Mouse (Mus musculus): ENCODE measurements at regions not wholly inside any gene's neighbourhood (a gene's known extent, or its start where the extent isn't known, plus 50 kb on each side); places are given as distances from the start of the nearest gene placed in this dataset.

DNA sequence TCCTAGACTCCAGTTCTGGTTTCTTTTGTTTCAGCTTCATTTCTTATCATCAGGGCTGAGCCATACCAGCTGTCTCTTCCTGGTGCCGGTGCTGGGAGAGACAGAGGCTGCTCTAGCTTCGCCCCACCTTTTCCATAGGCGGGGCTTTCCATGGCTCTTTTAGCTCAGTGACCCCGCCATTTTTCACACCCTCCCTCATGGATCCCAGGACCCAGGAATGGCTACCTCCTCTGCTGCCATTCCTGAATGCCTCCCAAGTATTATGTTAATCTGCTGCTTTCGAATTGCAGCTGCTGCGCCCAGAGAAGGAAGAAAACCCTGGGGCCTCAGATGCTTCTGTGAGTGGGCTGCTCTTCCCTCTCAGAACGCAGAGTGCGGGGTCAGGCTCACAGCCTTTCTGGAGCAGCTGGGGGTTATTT lies 214.9 kb downstream of the Pik3r1 start:
- no peak overlapping the region for H3K4me3 ChIP-seq (replicated peaks in 1 of 3; ENCODE audit: low read depth in 2 of 3, low read length in 2 of 3, poor library complexity in 1 of 3)
- H3K4me2 ChIP-seq (ENCODE audit: insufficient read depth, low read depth, poor library complexity, severe bottlenecking), result peak overlapping the region; percentile 47; the same call in 1 of the 2 replicates
- no peaks in the 10 kb centered on the region for H3K27me3 ChIP-seq (replicated peaks)
- H3K27ac ChIP-seq (ENCODE audit: insufficient read depth, low read depth), result no peak overlapping the region
- TF ChIP-seq ZC3H11A (IDR thresholded peaks at IDR 0.05; ENCODE audit: low read depth, low read length) (no peak), MEF2A (IDR thresholded peaks at IDR 0.05; ENCODE audit: borderline replicate concordance, low read depth, low read length) (0 out of 2 replicates have a peak, but pooled peaks have one; percentile 17), UBTF (IDR thresholded peaks at IDR 0.05; ENCODE audit: low read depth, low read length) (no peak), PAX5 (IDR thresholded peaks at IDR 0.05; ENCODE audit: low read length) (no peak), MAX (IDR thresholded peaks at IDR 0.05; ENCODE audit: low read length) (peak; percentile 49; the same call in 1 of the 2 replicates), EP300 (IDR thresholded peaks at IDR 0.05; ENCODE audit: low read length) (no peak)
- in situ Hi-C loops (cut with MboI; ENCODE audit: low pct_ligation_motif_present, low pct_unique_long_range_greater_than_20kb, low sequenced_read_pairs), result no loop called here
- H3K9me3 ChIP-seq (replicated peaks; ENCODE audit: low read length), result no peaks in the 10 kb centered on the region
- dilution Hi-C loops (cut with MboI; ENCODE audit: extremely low pct_ligation_motif_present, extremely low pct_unique_long_range_greater_than_20kb, low sequenced_read_pairs), result no loop called here
- peaks cover 5 to 13% of the 10 kb centered on the region in 2 experiments for H3K4me1 ChIP-seq (ENCODE audit: control insufficient read depth in 1 of 2, insufficient read depth in 2 of 2)
- no peaks in the 10 kb centered on the region for H3K79me2 ChIP-seq (replicated peaks; ENCODE audit: control insufficient read depth, extremely low read depth, insufficient read depth, poor library complexity, severe bottlenecking)
- H3K9ac ChIP-seq (ENCODE audit: insufficient read depth, low read depth), result no peak overlapping the region
- DNase-seq (ENCODE audit: extremely low read depth), result no peak
- H3K36me3 ChIP-seq (replicated peaks in 1 of 2; ENCODE audit: control insufficient read depth in 1 of 2, insufficient read depth in 1 of 2, low read length in 1 of 2), result no peaks in the 10 kb centered on the region

DNA sequence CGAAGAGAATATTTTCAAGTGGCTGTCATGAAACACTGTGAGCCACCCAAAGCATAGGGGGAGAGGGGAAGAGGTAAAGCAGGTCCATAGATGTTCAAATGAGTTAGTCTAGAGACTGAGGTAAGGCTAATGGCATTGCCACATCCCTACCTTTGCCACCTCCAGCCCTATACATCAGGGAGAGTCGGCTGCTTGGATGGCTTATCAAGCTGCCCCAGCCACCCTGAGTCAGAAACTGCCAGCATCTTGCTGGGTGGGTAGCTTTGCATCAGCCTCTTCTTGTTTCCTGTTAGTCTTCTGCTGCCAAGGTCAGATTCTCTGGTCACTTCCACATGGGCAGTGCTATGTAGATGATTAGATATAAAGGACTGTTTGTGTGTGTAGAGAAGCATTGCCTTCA lies 215.6 kb downstream of the Pik3r1 start:
- no peak overlapping the region for H3K27ac ChIP-seq (ENCODE audit: insufficient read depth, low read depth)
- no peak for DNase-seq (ENCODE audit: extremely low read depth)
- H3K9me3 ChIP-seq (replicated peaks; ENCODE audit: low read length), result no peaks in the 10 kb centered on the region
- TF ChIP-seq MAZ (IDR thresholded peaks at IDR 0.05; ENCODE audit: low read depth, low read length) (no peak), E2F4 (IDR thresholded peaks at IDR 0.05; ENCODE audit: insufficient replicate concordance, low read depth, low read length) (no peak), JUND (conservative IDR thresholded peaks at IDR 0.05; ENCODE audit: low read depth, low read length) (no peak), IRF4 (IDR thresholded peaks at IDR 0.05; ENCODE audit: low read depth, low read length) (no peak), HCFC1 (IDR thresholded peaks at IDR 0.05; ENCODE audit: low read depth, low read length) (no peak), ETS1 (conservative IDR thresholded peaks at IDR 0.05; ENCODE audit: low read depth, low read length) (no peak), ZC3H11A (IDR thresholded peaks at IDR 0.05; ENCODE audit: low read depth, low read length) (no peak), KAT2A (IDR thresholded peaks at IDR 0.05; ENCODE audit: insufficient replicate concordance, low read length) (no peak), ELF1 (IDR thresholded peaks at IDR 0.05; ENCODE audit: low read depth, low read length) (no peak), PAX5 (IDR thresholded peaks at IDR 0.05; ENCODE audit: low read length) (no peak), EP300 (IDR thresholded peaks at IDR 0.05; ENCODE audit: low read length) (no peak), RAD21 (IDR thresholded peaks at IDR 0.05; ENCODE audit: low read depth, low read length) (no peak), RCOR1 (conservative IDR thresholded peaks at IDR 0.05; ENCODE audit: low read depth, low read length) (no peak), MAX (IDR thresholded peaks at IDR 0.05; ENCODE audit: low read length) (no peak), UBTF (IDR thresholded peaks at IDR 0.05; ENCODE audit: low read depth, low read length) (no peak), CHD2 (IDR thresholded peaks at IDR 0.05; ENCODE audit: low read length) (no peak), MYC (IDR thresholded peaks at IDR 0.05; ENCODE audit: low read depth, low read length) (no peak), MXI1 (IDR thresholded peaks at IDR 0.05; ENCODE audit: low read depth, low read length) (no peak), ZKSCAN1 (IDR thresholded peaks at IDR 0.05; ENCODE audit: borderline replicate concordance, low read depth, low read length) (no peak)
- peaks cover 5 to 17% of the 10 kb centered on the region in 2 experiments for H3K4me1 ChIP-seq (ENCODE audit: control insufficient read depth in 1 of 2, insufficient read depth in 2 of 2)
- dilution Hi-C loops (cut with MboI; ENCODE audit: extremely low pct_ligation_motif_present, extremely low pct_unique_long_range_greater_than_20kb, low sequenced_read_pairs) (no loop called here), in situ Hi-C loops (cut with MboI; ENCODE audit: low pct_ligation_motif_present, low pct_unique_long_range_greater_than_20kb, low sequenced_read_pairs) (no loop called here)
- no peaks in the 10 kb centered on the region for H3K36me3 ChIP-seq (replicated peaks in 1 of 2; ENCODE audit: control insufficient read depth in 1 of 2, insufficient read depth in 1 of 2, low read length in 1 of 2)
- H3K79me2 ChIP-seq (replicated peaks; ENCODE audit: control insufficient read depth, extremely low read depth, insufficient read depth, poor library complexity, severe bottlenecking), result no peaks in the 10 kb centered on the region
- no peak overlapping the region for H3K4me3 ChIP-seq (replicated peaks in 1 of 3; ENCODE audit: low read depth in 2 of 3, low read length in 2 of 3, poor library complexity in 1 of 3)
- no peaks in the 10 kb centered on the region for H3K27me3 ChIP-seq (replicated peaks)
- H3K9ac ChIP-seq (ENCODE audit: insufficient read depth, low read depth), result no peak overlapping the region
- H3K4me2 ChIP-seq (ENCODE audit: insufficient read depth, low read depth, poor library complexity, severe bottlenecking), result no peak overlapping the region

Data from CH12.LX (cell line).